Mouse (Mus musculus): ENCODE results near the gene Fam198a. TPM values are rescaled to one million over a fixed set of nuclear protein-coding genes. Genes with fewer than 3 reads are reported as not detected.
A peak's percentile ranks its signal among the peaks of the same experiment; 100 is the strongest.

The Fam198a gene
- polyA plus RNA-seq, 1 experiment from 2014 or later = 0.25 TPM

DNA sequence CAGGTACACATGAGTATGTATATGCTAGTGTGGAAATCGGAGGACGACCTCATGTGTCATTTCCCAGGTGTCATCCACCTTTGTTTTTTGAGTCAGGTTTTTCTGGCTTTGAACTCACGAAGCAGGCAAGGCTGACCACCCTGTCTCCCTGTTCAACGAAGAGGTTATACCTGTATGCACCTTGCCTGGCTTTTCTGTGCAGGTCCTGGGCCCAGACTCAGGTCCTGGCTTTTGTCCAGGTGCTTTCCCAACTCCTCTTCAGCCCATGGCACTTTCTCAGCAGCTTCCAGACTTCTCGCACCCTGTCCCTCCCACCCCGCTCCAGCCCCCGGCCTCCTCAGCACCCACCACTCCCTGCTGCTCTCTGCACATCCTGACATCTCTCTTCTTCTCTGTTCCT, 39.6 kb upstream of the Fam198a start:
- Histone ChIP-seq H3K9ac (no peak overlapping the region), H3K4me3 (replicated peaks) (no peak overlapping the region), H3K27ac (no peak overlapping the region), H3K4me1 (replicated peaks) (0 out of 2 replicates have a peak, but pooled peaks cover 3% of the 10 kb centered on the region), H3K27me3 (no peaks in the 10 kb centered on the region), H3K36me3 (no peaks in the 10 kb centered on the region), H3K9me3 (replicated peaks) (no peaks in the 10 kb centered on the region), H3K4me2 (no peak overlapping the region)
- 64% methylated on average over 7 of the region's 7 CpGs for whole genome bisulfite sequencing (ENCODE audit: insufficient replicate concordance)
- no peak for ATAC-seq (ENCODE audit: low read depth)
- no peak for DNase-seq

DNA sequence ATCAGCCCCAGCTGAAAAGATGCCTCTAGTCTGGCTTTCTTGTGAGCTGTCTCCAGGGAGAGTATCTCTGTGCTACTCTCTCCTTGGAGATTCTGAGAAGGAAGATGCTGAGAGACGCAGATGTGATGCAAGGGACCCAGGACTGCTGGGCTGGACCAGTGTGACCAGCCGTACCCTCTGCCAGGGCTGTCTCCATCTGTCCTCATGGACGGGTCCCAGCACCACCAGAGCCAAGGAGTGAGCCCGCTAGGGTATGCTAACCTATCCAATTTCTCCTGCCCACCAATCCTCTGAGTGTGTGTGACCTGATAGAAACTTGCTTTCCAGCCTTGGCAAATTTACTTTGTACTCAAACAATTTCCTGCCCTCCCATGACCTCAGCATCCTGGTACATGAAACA, 38.0 kb upstream of the Fam198a start:
- Histone ChIP-seq H3K4me3 (replicated peaks) (no peak overlapping the region), H3K9me3 (replicated peaks) (no peaks in the 10 kb centered on the region), H3K27ac (no peak overlapping the region), H3K9ac (no peak overlapping the region), H3K36me3 (no peaks in the 10 kb centered on the region), H3K27me3 (no peaks in the 10 kb centered on the region), H3K4me2 (no peak overlapping the region), H3K4me1 (replicated peaks) (0 out of 2 replicates have a peak, but pooled peaks cover 3% of the 10 kb centered on the region)
- DNase-seq (no peak), ATAC-seq (ENCODE audit: low read depth) (no peak)
- WGBS (ENCODE audit: insufficient replicate concordance) = 71% methylated on average over 4 of the region's 4 CpGs

DNA sequence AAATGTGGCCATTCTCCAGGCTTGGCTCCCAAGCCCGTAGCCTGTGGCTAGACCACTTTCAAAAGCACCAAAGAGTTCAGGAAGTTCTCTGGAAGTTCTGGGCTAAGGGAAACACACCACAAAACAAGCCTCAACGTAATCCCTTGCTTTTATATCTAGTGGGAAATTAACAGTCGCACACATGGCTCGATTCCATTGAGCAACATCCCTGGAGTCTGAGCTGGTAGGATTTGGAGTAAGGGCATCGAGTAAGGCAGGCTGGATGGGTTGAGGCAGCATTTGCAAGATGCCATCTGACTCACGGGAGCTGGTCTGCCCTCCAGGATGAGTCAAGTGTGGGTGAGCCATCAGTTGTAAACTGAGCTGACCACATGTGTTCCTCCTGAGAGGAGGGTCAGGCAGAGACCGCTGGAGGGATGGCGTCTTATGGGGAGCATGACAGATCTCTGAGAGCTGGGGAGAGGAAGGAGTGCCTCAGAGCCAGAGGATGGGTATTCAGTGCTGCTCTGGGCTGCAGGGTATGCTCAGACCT, 36.5 kb upstream of the Fam198a start:
- Histone ChIP-seq H3K4me2 (no peak overlapping the region), H3K4me3 (replicated peaks) (no peak overlapping the region), H3K36me3 (no peaks in the 10 kb centered on the region), H3K4me1 (replicated peaks) (0 out of 2 replicates have a peak, but pooled peaks cover 3% of the 10 kb centered on the region), H3K9ac (no peak overlapping the region), H3K27me3 (no peaks in the 10 kb centered on the region), H3K27ac (no peak overlapping the region), H3K9me3 (replicated peaks) (no peaks in the 10 kb centered on the region)
- no peak for DNase-seq
- ATAC-seq (ENCODE audit: low read depth) = no peak
- 58% methylated on average over 8 of the region's 8 CpGs for WGBS (ENCODE audit: insufficient replicate concordance)

DNA sequence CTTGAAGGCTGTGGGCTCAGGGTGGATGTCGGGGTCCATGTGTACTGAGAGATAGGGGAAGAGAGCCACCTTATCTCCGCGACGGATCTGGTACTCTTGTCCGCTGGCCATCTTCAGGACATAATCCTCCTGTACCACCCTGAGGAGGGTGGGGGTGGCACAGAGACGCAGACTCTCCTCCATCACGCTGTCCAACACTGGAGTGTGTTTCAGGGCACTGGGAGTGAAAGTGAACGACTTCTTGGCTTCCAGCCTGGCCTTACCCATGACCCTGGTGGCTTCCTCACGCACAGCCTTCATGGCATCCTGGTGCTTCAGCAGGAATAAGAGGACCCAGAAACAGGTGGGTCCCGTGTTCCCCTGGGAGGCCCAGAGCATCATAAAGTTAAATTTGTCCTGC, 35.7 kb upstream of the Fam198a start:
- ATAC-seq (ENCODE audit: low read depth) (no peak), DNase-seq (no peak)
- no peak overlapping the region for H3K4me3 ChIP-seq (replicated peaks)
- H3K4me1 ChIP-seq (replicated peaks) = 0 out of 2 replicates have a peak, but pooled peaks cover 3% of the 10 kb centered on the region
- H3K9me3 ChIP-seq (replicated peaks) = no peaks in the 10 kb centered on the region
- no peaks in the 10 kb centered on the region for H3K36me3 ChIP-seq
- no peak overlapping the region for H3K9ac ChIP-seq
- H3K27ac ChIP-seq = no peak overlapping the region
- H3K27me3 ChIP-seq = no peaks in the 10 kb centered on the region
- H3K4me2 ChIP-seq = no peak overlapping the region
- WGBS (ENCODE audit: insufficient replicate concordance) = 68% methylated on average over 10 of the region's 10 CpGs

DNA sequence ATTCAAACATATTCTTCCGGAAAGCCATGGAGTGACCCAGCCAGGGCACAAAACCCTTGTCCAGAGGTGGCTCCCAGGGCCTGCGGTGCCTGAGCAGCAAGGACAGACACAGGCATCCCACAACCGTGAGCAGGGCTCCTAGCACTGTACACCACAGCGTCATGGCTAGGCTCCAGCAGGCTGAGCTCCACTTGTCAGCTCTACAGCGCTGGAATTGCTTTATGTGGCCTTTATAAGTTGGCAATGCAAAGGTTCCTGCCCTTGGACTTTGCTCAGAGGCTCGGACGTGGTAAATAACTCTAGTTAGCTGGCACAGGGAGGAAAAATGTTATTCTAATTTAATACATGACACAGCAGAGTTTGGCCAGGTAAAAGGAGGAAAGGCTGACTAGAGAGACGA, 34.7 kb upstream of the Fam198a start, which contains the start of gene Cyp8b1:
Gene Cyp8b1 (minus strand): TSS at position 204 of the 400 bp plus-strand sequence.
- H3K9ac ChIP-seq = no peak within 1 kb of the TSS
- no peak within 1 kb of the TSS for H3K27ac ChIP-seq
- no peak within 1 kb of the TSS for H3K4me3 ChIP-seq (replicated peaks)
- 0 out of 2 replicates have a peak, but pooled peaks cover 3% of the 10 kb centered on the region for H3K4me1 ChIP-seq (replicated peaks)
- H3K4me2 ChIP-seq = no peak within 1 kb of the TSS
- no peaks in the 10 kb centered on the region for H3K9me3 ChIP-seq (replicated peaks)
- no peaks in the 10 kb centered on the region for H3K27me3 ChIP-seq
- no peaks in the 10 kb centered on the region for H3K36me3 ChIP-seq
- 61% methylated on average over 8 of the region's 8 CpGs for WGBS (ENCODE audit: insufficient replicate concordance)
- ATAC-seq (ENCODE audit: low read depth) (0 out of 2 replicates have a peak, but pooled peaks have one; percentile 22), DNase-seq (no peak)

DNA sequence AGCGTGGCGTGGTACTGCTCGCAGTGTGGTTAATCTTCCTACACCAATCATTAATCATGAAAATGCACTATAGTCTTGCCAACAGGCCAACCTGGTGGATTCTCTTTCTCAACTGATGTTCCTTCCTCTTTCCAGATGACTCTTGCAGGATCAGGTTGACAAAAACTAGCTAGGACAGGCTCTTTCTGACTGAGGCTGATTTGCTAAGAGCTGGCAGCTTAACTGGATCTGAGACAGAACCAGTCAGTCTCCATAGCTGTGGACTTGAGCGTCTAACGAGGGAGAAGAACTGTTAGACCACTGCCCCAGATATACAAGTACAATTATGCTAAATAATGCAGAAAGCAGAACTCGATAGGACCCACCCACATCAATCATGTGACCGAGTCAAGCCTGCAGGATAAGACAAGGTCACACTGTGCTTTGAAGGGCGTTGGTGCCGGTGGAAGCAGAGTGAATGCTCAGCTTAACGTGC, 31.7 kb upstream of the Fam198a start:
- no peak for ATAC-seq (ENCODE audit: low read depth)

DNA sequence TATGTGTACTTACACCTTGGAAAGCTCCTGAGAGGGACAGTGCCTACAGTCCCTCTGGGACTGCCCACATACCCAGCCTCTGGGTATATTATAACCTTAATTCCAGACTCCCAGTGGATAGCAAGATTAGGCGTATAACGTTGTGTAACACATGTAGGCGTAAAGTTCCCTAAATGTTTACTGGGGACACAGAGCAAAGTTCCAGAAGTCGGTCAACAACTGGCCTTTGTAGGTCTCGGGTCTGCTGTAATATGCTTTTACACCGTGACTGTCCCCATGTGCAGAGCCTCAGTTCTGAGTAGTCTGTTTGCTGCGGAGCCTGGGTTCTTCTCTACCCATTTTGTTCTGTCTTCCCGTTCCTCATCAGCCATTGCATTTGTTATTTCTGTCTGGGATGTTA, 27.3 kb upstream of the Fam198a start:
- WGBS (ENCODE audit: insufficient replicate concordance) = 60% methylated on average over 8 of the region's 8 CpGs
- H3K4me2 ChIP-seq = no peak overlapping the region
- H3K9ac ChIP-seq = no peak overlapping the region
- H3K9me3 ChIP-seq (replicated peaks) = no peaks in the 10 kb centered on the region
- H3K27ac ChIP-seq = peak overlapping the region; percentile 59
- DNase-seq (no peak), ATAC-seq (ENCODE audit: low read depth) (peak; percentile 60)
- H3K4me1 ChIP-seq (replicated peaks) = peaks cover 28% of the 10 kb centered on the region
- H3K4me3 ChIP-seq (replicated peaks) = no peak overlapping the region
- H3K27me3 ChIP-seq = no peaks in the 10 kb centered on the region
- H3K36me3 ChIP-seq = no peaks in the 10 kb centered on the region

More for the DNA sequence above, 31.7 kb upstream of the Fam198a start:
- no peak for DNase-seq
- Histone ChIP-seq H3K4me2 (no peak overlapping the region), H3K27ac (no peak overlapping the region), H3K9me3 (replicated peaks) (no peaks in the 10 kb centered on the region), H3K4me3 (replicated peaks) (no peak overlapping the region), H3K4me1 (replicated peaks) (0 out of 2 replicates have a peak, but pooled peaks cover 3% of the 10 kb centered on the region), H3K27me3 (no peaks in the 10 kb centered on the region), H3K36me3 (no peaks in the 10 kb centered on the region), H3K9ac (no peak overlapping the region)
- WGBS (ENCODE audit: insufficient replicate concordance) = 42% methylated on average over 10 of the region's 10 CpGs

DNA sequence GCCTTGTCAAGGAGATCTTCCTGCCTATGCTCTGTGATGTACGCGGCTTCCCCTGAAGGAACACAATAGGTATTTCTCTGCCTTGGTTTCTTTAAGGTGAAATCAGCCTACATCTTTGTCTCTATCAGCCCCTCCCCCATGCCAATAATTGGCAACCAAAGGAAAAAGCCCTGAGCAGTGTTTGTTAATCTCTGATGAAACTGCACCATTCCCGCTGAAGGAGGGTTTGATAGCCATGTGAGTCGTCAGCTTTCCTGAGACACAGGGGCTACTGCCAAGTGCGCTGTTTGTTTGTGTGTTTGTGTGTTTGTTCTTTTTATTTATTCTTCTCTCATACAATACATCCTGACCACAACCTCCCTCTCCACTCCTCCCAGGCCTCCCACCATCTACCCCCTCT, 26.9 kb upstream of the Fam198a start:
- Histone ChIP-seq H3K9me3 (replicated peaks) (no peaks in the 10 kb centered on the region), H3K27me3 (no peaks in the 10 kb centered on the region), H3K4me3 (replicated peaks) (no peak overlapping the region), H3K36me3 (no peaks in the 10 kb centered on the region), H3K9ac (no peak overlapping the region), H3K4me2 (no peak overlapping the region), H3K27ac (peak overlapping the region; percentile 59), H3K4me1 (replicated peaks) (peaks cover 28% of the 10 kb centered on the region)
- no peak for DNase-seq
- WGBS (ENCODE audit: insufficient replicate concordance) = 62% methylated on average over 5 of the region's 5 CpGs
- ATAC-seq (ENCODE audit: low read depth) = no peak

DNA sequence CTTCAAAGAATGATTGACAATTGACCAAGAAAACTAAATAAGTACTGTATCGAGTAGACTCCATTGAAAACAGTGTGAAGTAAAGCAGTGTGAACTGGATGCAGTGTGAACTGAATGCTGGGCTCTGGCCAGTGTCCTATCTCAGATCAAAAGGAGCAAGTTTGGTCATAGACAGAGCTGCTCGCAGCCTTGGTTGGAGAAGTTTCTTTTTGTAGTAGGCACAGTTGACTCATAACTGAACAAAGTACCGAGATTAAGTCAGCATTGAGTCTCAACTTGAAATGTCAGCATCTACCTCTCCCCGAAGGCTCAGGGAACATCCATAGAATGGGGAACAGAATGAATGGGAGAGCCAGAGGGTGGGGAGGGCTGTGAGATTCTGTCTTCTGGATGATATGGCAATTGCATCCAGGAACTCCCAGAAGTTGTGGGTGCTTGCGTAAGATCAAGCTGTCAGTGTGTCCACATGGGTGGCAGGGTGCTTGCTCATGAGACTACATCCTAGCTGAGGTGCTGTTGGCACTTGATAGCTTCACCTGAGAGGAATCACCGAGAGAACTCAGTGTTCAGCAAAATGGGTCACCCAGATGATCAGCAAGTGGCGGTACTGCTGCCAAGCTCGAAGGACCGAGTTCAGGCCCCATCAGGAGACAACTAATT, 25.8 kb upstream of the Fam198a start:
- DNase-seq (no peak), ATAC-seq (ENCODE audit: low read depth) (no peak)
- WGBS (ENCODE audit: insufficient replicate concordance) = 63% methylated on average over 9 of the region's 9 CpGs
- Histone ChIP-seq H3K4me3 (replicated peaks) (no peak overlapping the region), H3K36me3 (no peaks in the 10 kb centered on the region), H3K4me1 (replicated peaks) (peaks cover 28% of the 10 kb centered on the region), H3K27ac (no peak overlapping the region), H3K27me3 (no peaks in the 10 kb centered on the region), H3K9me3 (replicated peaks) (no peaks in the 10 kb centered on the region), H3K9ac (no peak overlapping the region), H3K4me2 (no peak overlapping the region)

DNA sequence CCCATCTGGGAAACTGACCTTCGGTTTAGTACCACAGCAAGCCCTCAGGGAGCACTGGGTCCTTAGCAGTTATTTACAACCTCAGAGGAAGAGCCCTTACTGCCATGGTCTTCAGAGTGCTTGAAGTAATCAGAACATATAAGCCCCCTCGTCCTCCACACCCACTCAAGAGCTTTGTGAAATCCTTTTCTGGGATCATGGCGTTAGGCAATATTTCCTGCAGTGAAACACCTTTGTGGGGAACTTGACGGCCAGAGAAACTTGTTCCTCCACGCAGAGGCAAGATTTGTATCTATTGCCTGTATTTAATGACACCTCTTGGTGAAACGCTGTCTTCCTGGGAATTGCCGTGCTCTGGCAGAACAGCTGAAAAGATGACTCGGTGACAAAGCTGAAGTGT, 24.8 kb upstream of the Fam198a start:
- 50% methylated on average over 8 of the region's 8 CpGs for WGBS (ENCODE audit: insufficient replicate concordance)
- no peak overlapping the region for H3K27ac ChIP-seq

DNA sequence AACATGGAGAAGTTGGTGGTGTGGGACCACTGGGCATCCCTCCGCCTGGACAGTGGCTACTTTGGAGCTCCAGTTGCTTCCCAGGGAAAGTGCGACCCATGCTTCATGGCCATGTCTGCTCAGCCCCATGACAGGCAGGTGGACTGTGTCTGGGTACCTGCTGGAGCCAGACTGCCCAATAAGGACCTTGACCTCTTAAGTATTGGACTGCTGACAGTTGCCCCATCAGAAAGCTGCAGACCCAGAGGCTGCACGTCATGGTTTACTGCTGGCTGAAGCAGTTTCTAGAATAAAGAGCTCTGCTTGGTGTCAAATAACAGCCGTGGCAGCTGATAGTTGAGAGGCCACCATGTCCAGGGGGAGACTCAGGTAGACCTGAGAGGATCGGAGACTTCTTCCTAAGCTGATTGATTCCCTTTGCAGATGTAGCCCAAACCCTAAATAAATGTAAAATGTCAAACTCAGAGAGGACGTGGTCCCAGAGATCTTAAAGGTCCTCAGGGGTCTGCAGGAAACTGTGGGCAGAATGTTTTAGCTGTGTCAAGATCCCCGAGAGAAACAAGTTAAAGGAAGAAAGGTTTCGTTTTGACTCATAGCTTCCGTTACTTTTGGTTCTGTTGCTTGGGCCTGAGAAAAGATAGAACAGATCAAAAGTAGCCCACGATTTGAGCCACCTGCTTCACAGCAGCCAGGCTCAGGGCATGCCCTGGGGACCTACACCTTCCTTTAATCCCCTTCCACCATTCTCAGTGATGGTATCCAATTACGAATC, 24.0 kb upstream of the Fam198a start:
- Histone ChIP-seq H3K9me3 (replicated peaks) (no peaks in the 10 kb centered on the region), H3K4me3 (replicated peaks) (no peak overlapping the region), H3K27me3 (no peaks in the 10 kb centered on the region), H3K36me3 (no peaks in the 10 kb centered on the region), H3K9ac (no peak overlapping the region), H3K4me1 (replicated peaks) (peaks cover 28% of the 10 kb centered on the region), H3K27ac (no peak overlapping the region; the same call in 1 of the 2 replicates), H3K4me2 (no peak overlapping the region)
- no peak for DNase-seq
- 32% methylated on average over 11 of the region's 11 CpGs for WGBS (ENCODE audit: insufficient replicate concordance)
- peak; percentile 57 for ATAC-seq (ENCODE audit: low read depth)

More for the DNA sequence above, 24.8 kb upstream of the Fam198a start:
- no peaks in the 10 kb centered on the region for H3K9me3 ChIP-seq (replicated peaks)
- peaks cover 28% of the 10 kb centered on the region for H3K4me1 ChIP-seq (replicated peaks)
- ATAC-seq (ENCODE audit: low read depth) = no peak
- H3K9ac ChIP-seq = no peak overlapping the region
- no peaks in the 10 kb centered on the region for H3K27me3 ChIP-seq
- H3K4me3 ChIP-seq (replicated peaks) = no peak overlapping the region
- H3K36me3 ChIP-seq = no peaks in the 10 kb centered on the region
- no peak overlapping the region for H3K4me2 ChIP-seq
- DNase-seq = no peak

All from liver, embryonic 13.5 days (tissue).